Mouse (Mus musculus): ENCODE data around the gene Pard3b. TPM values are rescaled to one million over a fixed set of nuclear protein-coding genes. Genes with fewer than 3 reads are reported as not detected.
A peak's percentile ranks its signal among the peaks of the same experiment; 100 is the strongest.

Gene Pard3b
- 13.4 and 13.8 TPM in 2 replicates for polyA plus RNA-seq (2015; fragmentation: Nextera tagmentation; extraction: Ambion mirVana)

- Histone ChIP-seq H3K4me1 (replicated peaks; ENCODE audit: control insufficient read depth, insufficient read depth) (no peaks in the 10 kb centered on the region), H3K36me3 (ENCODE audit: control insufficient read depth, insufficient read depth, low read length) (no peaks in the 10 kb centered on the region), H3K27me3 (ENCODE audit: control insufficient read depth, insufficient read depth, low read length) (no peaks in the 10 kb centered on the region), H3K9ac (ENCODE audit: low read length) (peak within 1 kb of the TSS; percentile 93), H3K4me2 (replicated peaks; ENCODE audit: low read depth) (peak within 1 kb of the TSS; percentile 90), H3K4me3 (ENCODE audit: low read depth, low read length) (peak within 1 kb of the TSS; percentile 86), H3K27ac (replicated peaks) (peak within 1 kb of the TSS; percentile 92), H3K9me3 (ENCODE audit: control insufficient read depth, low read length) (no peaks in the 10 kb centered on the region)
- TF ChIP-seq EP300 (optimal IDR thresholded peaks at IDR 0.05), result no peak
- TF ChIP-seq CTCF (IDR thresholded peaks at IDR 0.05; ENCODE audit: low read depth), result no peak
- peak; percentile 93 for ATAC-seq (ENCODE audit: low FRiP score, low TSS enrichment)
- whole genome bisulfite sequencing, result under 1% methylated on average over 52 of the region's 60 CpGs
- peak; percentile 83 for DNase-seq (ENCODE audit: low spot score)
Measured at GRCm38 (mm10) chr1:61638347-61639111, at the start of gene Pard3b. Gene Pard3b, plus strand, starts transcription at chr1:61638824.

GRCm38 (mm10) chr1:61616176-61616575 lies 22.4 kb upstream of the Pard3b start:
- TF ChIP-seq CTCF (IDR thresholded peaks at IDR 0.05; ENCODE audit: low read depth), result no peak
- TF ChIP-seq EP300 (optimal IDR thresholded peaks at IDR 0.05), result no peak
- Histone ChIP-seq H3K36me3 (ENCODE audit: control insufficient read depth, insufficient read depth, low read length) (no peaks in the 10 kb centered on the region), H3K27me3 (ENCODE audit: control insufficient read depth, insufficient read depth, low read length) (no peaks in the 10 kb centered on the region), H3K4me2 (replicated peaks; ENCODE audit: low read depth) (no peak overlapping the region), H3K4me1 (replicated peaks; ENCODE audit: control insufficient read depth, insufficient read depth) (no peaks in the 10 kb centered on the region), H3K27ac (replicated peaks) (no peak overlapping the region), H3K4me3 (ENCODE audit: low read depth, low read length) (no peak overlapping the region), H3K9ac (ENCODE audit: low read length) (no peak overlapping the region), H3K9me3 (ENCODE audit: control insufficient read depth, low read length) (no peaks in the 10 kb centered on the region)
- ATAC-seq (ENCODE audit: low FRiP score, low TSS enrichment), result no peak
- DNase-seq (ENCODE audit: low spot score), result no peak

DNA sequence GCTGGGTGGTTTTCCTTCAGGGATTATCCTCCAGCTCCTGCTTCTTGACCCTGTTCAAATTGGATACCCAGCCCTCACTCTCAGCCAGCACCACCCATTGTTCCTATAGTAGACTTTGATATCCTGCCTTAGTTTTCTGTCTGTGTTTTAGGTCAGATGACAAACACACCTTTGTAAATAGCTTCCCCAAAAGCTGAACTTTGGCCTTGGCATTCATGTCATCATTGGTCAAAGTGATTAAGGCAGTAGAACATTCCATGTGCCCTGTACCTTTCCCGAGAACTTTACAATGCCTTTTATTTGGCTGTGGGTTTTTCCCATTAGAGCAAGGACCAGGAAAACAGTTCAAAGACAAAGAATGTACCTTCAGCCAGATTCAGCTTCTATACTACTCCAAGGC lies 18.0 kb upstream of the Pard3b start:
- 59% methylated on average over 1 of the region's 1 CpGs for WGBS
- DNase-seq (ENCODE audit: low spot score) (no peak), ATAC-seq (ENCODE audit: low FRiP score, low TSS enrichment) (no peak)
- Histone ChIP-seq H3K4me2 (replicated peaks; ENCODE audit: low read depth) (no peak overlapping the region), H3K9ac (ENCODE audit: low read length) (no peak overlapping the region), H3K9me3 (ENCODE audit: control insufficient read depth, low read length) (no peaks in the 10 kb centered on the region), H3K27me3 (ENCODE audit: control insufficient read depth, insufficient read depth, low read length) (no peaks in the 10 kb centered on the region), H3K4me1 (replicated peaks; ENCODE audit: control insufficient read depth, insufficient read depth) (no peaks in the 10 kb centered on the region), H3K27ac (replicated peaks) (no peak overlapping the region), H3K36me3 (ENCODE audit: control insufficient read depth, insufficient read depth, low read length) (no peaks in the 10 kb centered on the region), H3K4me3 (ENCODE audit: low read depth, low read length) (no peak overlapping the region)
- TF ChIP-seq CTCF (IDR thresholded peaks at IDR 0.05; ENCODE audit: low read depth), result no peak
- no peak for TF ChIP-seq EP300 (optimal IDR thresholded peaks at IDR 0.05)

DNA sequence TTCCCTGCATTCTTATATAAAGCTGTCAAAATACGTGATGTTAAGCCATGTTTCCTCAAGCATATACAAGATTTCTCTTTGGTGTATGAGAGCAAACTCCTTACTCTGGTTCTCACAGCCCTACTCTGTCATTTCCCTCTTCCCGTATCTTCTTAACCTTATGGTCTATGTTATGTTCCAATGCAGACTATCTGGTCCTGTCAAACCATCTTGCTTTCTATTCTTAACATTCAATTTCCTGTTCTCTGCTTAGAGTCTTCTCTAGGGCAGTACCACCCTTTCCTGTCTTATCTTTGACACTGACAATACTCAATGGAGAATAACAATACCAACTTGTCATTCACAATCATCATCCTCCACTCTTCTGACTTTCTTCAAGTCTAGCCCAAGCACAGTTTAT lies 8.8 kb upstream of the Pard3b start:
- Histone ChIP-seq H3K27me3 (ENCODE audit: control insufficient read depth, insufficient read depth, low read length) (no peaks in the 10 kb centered on the region), H3K4me3 (ENCODE audit: low read depth, low read length) (no peak overlapping the region), H3K4me2 (replicated peaks; ENCODE audit: low read depth) (no peak overlapping the region), H3K9ac (ENCODE audit: low read length) (no peak overlapping the region), H3K36me3 (ENCODE audit: control insufficient read depth, insufficient read depth, low read length) (no peaks in the 10 kb centered on the region), H3K4me1 (replicated peaks; ENCODE audit: control insufficient read depth, insufficient read depth) (no peaks in the 10 kb centered on the region), H3K27ac (replicated peaks) (no peak overlapping the region), H3K9me3 (ENCODE audit: control insufficient read depth, low read length) (no peaks in the 10 kb centered on the region)
- DNase-seq (ENCODE audit: low spot score) (no peak), ATAC-seq (ENCODE audit: low FRiP score, low TSS enrichment) (no peak)
- TF ChIP-seq CTCF (IDR thresholded peaks at IDR 0.05; ENCODE audit: low read depth), result no peak
- TF ChIP-seq EP300 (optimal IDR thresholded peaks at IDR 0.05), result no peak
- 79% methylated on average over 2 of the region's 2 CpGs for WGBS

GRCm38 (mm10) chr1:61639114-61640093 lies 780 bp downstream of the Pard3b start:
- no peaks in the 10 kb centered on the region for H3K9me3 ChIP-seq (ENCODE audit: control insufficient read depth, low read length)

More at GRCm38 (mm10) chr1:61639114-61640093, 780 bp downstream of the Pard3b start:
- 3% methylated on average over 40 of the region's 40 CpGs for WGBS
- TF ChIP-seq EP300 (optimal IDR thresholded peaks at IDR 0.05), result no peak
- TF ChIP-seq CTCF (IDR thresholded peaks at IDR 0.05; ENCODE audit: low read depth), result peak; percentile 27; the same call in 1 of the 2 replicates
- H3K27ac ChIP-seq (replicated peaks), result peak overlapping the region; percentile 92
- peak overlapping the region; percentile 93 for H3K9ac ChIP-seq (ENCODE audit: low read length)
- H3K4me2 ChIP-seq (replicated peaks; ENCODE audit: low read depth), result peak overlapping the region; percentile 90
- ATAC-seq (ENCODE audit: low FRiP score, low TSS enrichment), result peak; percentile 76
- H3K27me3 ChIP-seq (ENCODE audit: control insufficient read depth, insufficient read depth, low read length), result no peaks in the 10 kb centered on the region
- peak; percentile 57 for DNase-seq (ENCODE audit: low spot score)
- peak overlapping the region; percentile 86 for H3K4me3 ChIP-seq (ENCODE audit: low read depth, low read length)
- H3K36me3 ChIP-seq (ENCODE audit: control insufficient read depth, insufficient read depth, low read length), result no peaks in the 10 kb centered on the region
- H3K4me1 ChIP-seq (replicated peaks; ENCODE audit: control insufficient read depth, insufficient read depth), result no peaks in the 10 kb centered on the region
